Mouse (Mus musculus): ENCODE results near the gene Mocs2.

DNA sequence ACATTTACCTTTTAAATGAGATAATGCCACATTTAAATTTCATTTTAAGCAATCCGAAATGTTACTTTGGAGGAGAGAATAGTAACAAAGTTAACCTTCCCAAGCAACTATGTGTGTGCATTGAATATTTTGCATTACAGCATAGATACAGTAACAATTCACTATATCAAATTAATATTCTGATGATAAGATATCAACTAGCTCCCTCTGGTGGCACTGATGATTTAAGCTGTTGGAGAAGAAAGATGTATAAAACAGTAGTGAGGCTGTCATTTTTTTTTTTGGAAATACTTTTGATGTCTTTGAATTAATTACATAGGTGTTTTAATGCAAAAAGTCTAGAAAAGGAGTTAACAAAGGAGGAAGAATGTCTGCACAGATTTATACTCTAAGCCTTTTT is 26.5 kb upstream of the Mocs2 start:
- no peak for TF ChIP-seq POLR2A (IDR thresholded peaks at IDR 0.05; ENCODE audit: low read depth, low read length)
- no peak for TF ChIP-seq CTCF (IDR thresholded peaks at IDR 0.05; ENCODE audit: extremely low read depth, insufficient read length, insufficient replicate concordance, low read depth, low read length)

Measured in small intestine, adult 2 months (tissue).